Mouse (Mus musculus) limb, embryonic 11.5 days (tissue): Measurements from ENCODE around the gene Disp1. TPM values are rescaled to one million over a fixed set of nuclear protein-coding genes. Genes with fewer than 3 reads are reported as not detected.

ENCODE experiments used
- ATAC-seq: fragments of 200-750 bp; cut with Nextera tagmentation; 2 replicates; pipeline ENCODE4 v1.8.0; 2017; ENCODE audit warnings: low read depth; ENCODE audit not compliant: insufficient number of reproducible peaks, low FRiP score, low TSS enrichment
- DNase-seq: peaks from one replicate; pipeline ENCODE4 v3.0.0-alpha.2; 2015; ENCODE audit warnings: low spot score
- H3K27ac ChIP-seq: fragments of 300-500 bp; sonication (generic); replicated peaks from 2 replicates; pipeline ENCODE4 v1.5.1; 2014; ENCODE audit warnings: low read depth, mild to moderate bottlenecking, low read length
- H3K27me3 ChIP-seq: fragments of 300-500 bp; sonication (generic); 2 replicates; pipeline ENCODE4 v1.6.1; 2014; ENCODE audit warnings: mild to moderate bottlenecking, low read length, mixed read lengths; ENCODE audit not compliant: control insufficient read depth, insufficient read depth
- H3K36me3 ChIP-seq: fragments of 300-500 bp; sonication (generic); 2 replicates; pipeline ENCODE4 v1.6.1; 2014; ENCODE audit warnings: mild to moderate bottlenecking, low read length, moderate library complexity, mixed read lengths; ENCODE audit not compliant: control insufficient read depth, insufficient read depth
- H3K4me1 ChIP-seq: fragments of 300-500 bp; sonication (generic); 2 replicates; pipeline ENCODE4 v1.6.1; 2014; ENCODE audit warnings: low read length, mixed read lengths; ENCODE audit not compliant: control insufficient read depth, insufficient read depth
- H3K4me2 ChIP-seq: fragments of 300-500 bp; sonication (generic); 2 replicates; pipeline ENCODE4 v1.6.1; 2014; ENCODE audit warnings: low read depth, mild to moderate bottlenecking, moderate library complexity; ENCODE audit not compliant: severe bottlenecking
- H3K4me3 ChIP-seq: fragments of 300-500 bp; sonication (generic); 2 replicates; pipeline ENCODE4 v1.5.1; 2014; ENCODE audit warnings: low read depth, low read length
- H3K9ac ChIP-seq: fragments of 300-500 bp; sonication (generic); 2 replicates; pipeline ENCODE4 v1.6.1; 2014; ENCODE audit warnings: mild to moderate bottlenecking, low read length
- H3K9me3 ChIP-seq: fragments of 300-500 bp; sonication (generic); 2 replicates; pipeline ENCODE4 v1.6.1; 2016; ENCODE audit warnings: low read length; ENCODE audit not compliant: control insufficient read depth
- WGBS: fragments of 180-500 bp; shearing (Covaris S2); extraction: QIAGEN DNeasy Blood & Tissue Kit; methylation state at CpG from one replicate; pipeline ENCODE4 v1.1.7; 2014; 5-methylcytosine and 5-hydroxymethylcytosine counted together
- polyA plus RNA-seq: library from polyadenylated mRNA; unstranded; fragments of >200 nt; fragmentation: Nextera tagmentation; extraction: Ambion mirVana; gene quantifications from 2 replicates; pipeline ENCODE4 v1.2.1, GENCODE M21; 2014

Disp1 gene
- polyA plus RNA-seq, 1 experiment from 2014 or later: 19.3 TPM

DNA sequence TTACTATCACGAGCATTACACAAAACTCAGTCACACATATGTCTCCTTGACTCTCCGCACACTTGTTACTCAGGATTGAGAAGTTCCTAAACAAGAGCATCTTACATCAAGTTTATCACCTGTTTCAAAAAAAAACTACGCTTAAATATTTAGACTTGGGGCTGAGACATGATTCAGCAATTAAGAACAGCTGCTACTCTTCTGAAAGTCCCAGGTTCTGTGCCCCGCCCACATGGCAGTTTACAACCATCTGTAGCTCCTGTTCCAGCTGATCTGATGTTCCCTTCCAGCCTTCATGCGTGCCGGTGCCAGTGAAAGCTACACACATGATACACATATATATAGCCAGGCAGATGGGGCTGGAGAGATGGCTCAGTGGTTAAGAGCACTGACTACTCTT lies 7.5 kb downstream of the Disp1 start:
- no peak overlapping the region for H3K4me2 ChIP-seq
- DNase-seq (no peak), ATAC-seq (no peak)
- H3K9ac ChIP-seq: no peak overlapping the region
- H3K4me1 ChIP-seq: no peaks in the 10 kb centered on the region
- no peaks in the 10 kb centered on the region for H3K9me3 ChIP-seq
- no peaks in the 10 kb centered on the region for H3K27me3 ChIP-seq
- 82% methylated on average over 6 of the region's 6 CpGs for WGBS
- H3K4me3 ChIP-seq: no peak overlapping the region
- no peak overlapping the region for H3K27ac ChIP-seq
- no peaks in the 10 kb centered on the region for H3K36me3 ChIP-seq

DNA sequence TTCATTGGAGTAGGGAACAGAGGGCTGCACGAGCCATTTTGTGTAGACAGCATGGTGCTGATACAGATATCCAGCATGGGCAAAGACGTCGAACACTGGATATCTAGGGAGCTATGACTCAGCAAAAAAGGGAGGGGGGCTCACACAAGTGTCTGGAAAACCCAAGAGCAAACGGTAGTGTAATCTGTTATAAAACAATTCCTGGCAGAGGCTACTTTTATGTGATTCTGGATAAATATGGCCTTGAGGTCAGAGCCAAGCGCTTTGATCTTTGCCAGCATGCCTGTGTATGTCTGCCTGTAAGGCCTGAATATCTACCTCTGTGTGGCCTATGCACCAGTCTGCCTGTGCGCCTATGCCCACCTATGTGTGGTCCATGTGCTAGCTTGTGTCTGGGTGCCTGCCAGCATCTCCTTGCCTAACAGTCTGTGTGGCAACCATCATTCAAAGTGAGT lies 8.5 kb downstream of the Disp1 start:
- H3K36me3 ChIP-seq: no peaks in the 10 kb centered on the region
- ATAC-seq (no peak), DNase-seq (no peak)
- no peaks in the 10 kb centered on the region for H3K9me3 ChIP-seq
- H3K9ac ChIP-seq: no peak overlapping the region
- H3K27me3 ChIP-seq: no peaks in the 10 kb centered on the region
- H3K4me2 ChIP-seq: no peak overlapping the region
- H3K4me3 ChIP-seq: no peak overlapping the region
- 79% methylated on average over 6 of the region's 6 CpGs for WGBS
- no peaks in the 10 kb centered on the region for H3K4me1 ChIP-seq
- H3K27ac ChIP-seq: no peak overlapping the region

DNA sequence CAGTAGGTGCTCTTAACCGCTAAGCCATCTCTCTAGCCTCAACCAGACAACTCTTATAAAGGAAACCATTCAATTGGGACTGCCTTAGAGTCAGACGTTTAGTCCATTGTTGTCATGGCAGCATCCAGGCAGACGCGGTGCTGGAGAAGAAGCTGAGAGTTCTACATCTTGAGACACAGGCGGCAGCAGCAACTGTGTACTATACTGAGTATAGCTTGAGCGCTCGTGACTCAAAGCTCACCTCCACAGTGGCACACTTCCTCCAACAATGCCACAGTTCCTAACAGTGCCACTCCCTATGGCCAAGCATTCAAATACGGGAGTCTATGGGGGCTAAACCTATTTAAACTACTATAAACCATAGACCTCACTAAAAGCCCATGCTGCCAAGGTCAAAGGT lies 11.2 kb downstream of the Disp1 start:
- H3K9ac ChIP-seq: no peak overlapping the region
- ATAC-seq: no peak
- no peak overlapping the region for H3K27ac ChIP-seq
- no peak overlapping the region for H3K4me3 ChIP-seq
- no peaks in the 10 kb centered on the region for H3K27me3 ChIP-seq
- no peak for DNase-seq
- H3K9me3 ChIP-seq: no peaks in the 10 kb centered on the region
- no peaks in the 10 kb centered on the region for H3K4me1 ChIP-seq
- H3K4me2 ChIP-seq: no peak overlapping the region
- WGBS: 92% methylated on average over 8 of the region's 8 CpGs
- no peaks in the 10 kb centered on the region for H3K36me3 ChIP-seq

DNA sequence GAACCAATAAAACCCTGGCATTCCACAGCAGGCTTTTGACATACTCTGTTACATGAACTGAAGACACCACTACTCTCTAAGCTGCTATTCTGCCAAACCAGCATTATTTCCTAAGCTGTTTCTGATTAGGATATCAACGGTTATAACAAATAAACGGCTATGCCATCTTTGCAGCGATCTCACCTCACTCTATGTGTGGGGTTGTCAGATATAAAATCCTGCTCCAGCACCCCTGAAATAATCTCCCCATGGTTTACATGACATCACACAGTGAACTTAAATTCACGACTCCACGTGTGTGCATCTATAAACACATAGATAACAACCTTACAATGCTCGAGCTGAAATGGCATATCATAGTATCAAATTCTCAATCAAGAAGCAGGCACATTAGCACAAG lies 13.7 kb downstream of the Disp1 start:
- no peaks in the 10 kb centered on the region for H3K27me3 ChIP-seq
- H3K9me3 ChIP-seq: no peaks in the 10 kb centered on the region
- no peak overlapping the region for H3K27ac ChIP-seq
- ATAC-seq: no peak
- no peaks in the 10 kb centered on the region for H3K4me1 ChIP-seq
- 86% methylated on average over 6 of the region's 6 CpGs for WGBS
- no peak overlapping the region for H3K4me3 ChIP-seq
- H3K36me3 ChIP-seq: no peaks in the 10 kb centered on the region
- H3K4me2 ChIP-seq: no peak overlapping the region
- no peak for DNase-seq
- H3K9ac ChIP-seq: no peak overlapping the region

DNA sequence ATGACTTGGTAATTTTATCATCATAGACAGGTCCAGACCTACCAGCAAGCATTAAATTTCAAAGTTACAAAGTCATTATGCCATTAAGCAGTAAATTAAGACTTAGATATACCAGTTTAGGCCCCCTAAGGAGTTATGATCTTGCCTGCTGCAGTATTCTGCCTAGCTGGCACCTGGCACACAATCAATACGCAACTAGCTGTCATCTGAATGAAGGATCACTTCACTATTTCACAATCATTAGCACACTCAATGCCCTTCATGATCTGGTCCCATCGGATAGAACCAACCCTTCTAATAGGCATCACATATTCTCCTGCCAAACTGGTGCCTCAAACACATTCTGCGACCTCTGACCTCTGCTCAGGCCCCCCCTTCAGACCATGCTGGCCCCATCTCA lies 14.2 kb downstream of the Disp1 start:
- Histone ChIP-seq H3K27ac (no peak overlapping the region), H3K9ac (no peak overlapping the region), H3K9me3 (no peaks in the 10 kb centered on the region), H3K4me1 (no peaks in the 10 kb centered on the region), H3K36me3 (no peaks in the 10 kb centered on the region), H3K4me2 (no peak overlapping the region), H3K4me3 (no peak overlapping the region), H3K27me3 (no peaks in the 10 kb centered on the region)
- no peak for DNase-seq
- ATAC-seq: no peak
- WGBS: 76% methylated on average over 3 of the region's 3 CpGs

DNA sequence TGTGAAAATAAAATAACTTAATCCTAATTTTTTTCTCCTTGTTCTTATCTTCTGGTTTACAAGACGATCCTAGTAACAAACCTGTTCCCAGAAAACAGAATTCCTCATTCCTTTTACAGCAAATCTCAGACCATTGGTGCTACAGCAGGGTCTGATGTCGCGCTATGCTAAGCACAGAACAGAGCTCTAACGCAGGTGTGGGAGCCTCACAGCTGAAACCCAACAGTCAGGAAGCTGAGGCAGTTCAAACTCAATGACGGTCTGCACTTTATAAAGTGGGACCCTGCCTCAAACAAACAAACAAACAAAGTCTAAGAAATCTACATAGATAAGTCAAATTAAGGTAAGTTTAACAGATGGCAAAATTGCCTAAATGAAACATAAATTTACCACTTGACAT lies 20.4 kb downstream of the Disp1 start:
- H3K9me3 ChIP-seq: no peaks in the 10 kb centered on the region
- WGBS: 87% methylated on average over 5 of the region's 5 CpGs
- ATAC-seq (no peak), DNase-seq (no peak)
- no peak overlapping the region for H3K4me3 ChIP-seq
- H3K27me3 ChIP-seq: no peaks in the 10 kb centered on the region
- no peak overlapping the region for H3K4me2 ChIP-seq
- no peak overlapping the region for H3K9ac ChIP-seq
- H3K4me1 ChIP-seq: no peaks in the 10 kb centered on the region
- H3K27ac ChIP-seq: no peak overlapping the region
- H3K36me3 ChIP-seq: no peaks in the 10 kb centered on the region

DNA sequence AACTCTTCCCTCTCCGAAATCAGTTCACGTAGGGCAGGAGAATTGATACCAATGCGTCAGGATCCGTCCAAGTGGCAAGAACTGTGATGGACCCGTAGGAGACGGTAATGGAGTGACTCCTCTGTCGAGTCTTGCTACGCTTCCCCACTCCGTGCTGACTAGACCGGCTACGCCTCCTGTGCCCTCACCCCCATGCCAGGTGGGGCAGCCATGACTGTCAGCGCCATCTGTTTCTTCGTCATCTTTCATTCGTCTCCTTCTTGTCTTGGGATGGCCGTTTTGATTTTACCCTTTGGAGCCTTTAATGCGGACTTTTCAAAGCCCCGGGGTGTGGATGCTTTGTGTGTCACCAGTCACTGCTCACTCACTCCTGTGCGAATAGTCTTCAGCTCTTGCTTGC lies 26.6 kb downstream of the Disp1 start:
- no peak for ATAC-seq
- WGBS: 89% methylated on average over 18 of the region's 18 CpGs
- no peaks in the 10 kb centered on the region for H3K27me3 ChIP-seq
- no peak overlapping the region for H3K9ac ChIP-seq
- H3K27ac ChIP-seq: 0 out of 2 replicates have a peak overlapping the region, but pooled peaks have one; percentile 15
- no peak overlapping the region for H3K4me3 ChIP-seq
- H3K9me3 ChIP-seq: no peaks in the 10 kb centered on the region
- H3K4me1 ChIP-seq: peaks cover 25% of the 10 kb centered on the region
- no peaks in the 10 kb centered on the region for H3K36me3 ChIP-seq
- DNase-seq: no peak
- no peak overlapping the region for H3K4me2 ChIP-seq

DNA sequence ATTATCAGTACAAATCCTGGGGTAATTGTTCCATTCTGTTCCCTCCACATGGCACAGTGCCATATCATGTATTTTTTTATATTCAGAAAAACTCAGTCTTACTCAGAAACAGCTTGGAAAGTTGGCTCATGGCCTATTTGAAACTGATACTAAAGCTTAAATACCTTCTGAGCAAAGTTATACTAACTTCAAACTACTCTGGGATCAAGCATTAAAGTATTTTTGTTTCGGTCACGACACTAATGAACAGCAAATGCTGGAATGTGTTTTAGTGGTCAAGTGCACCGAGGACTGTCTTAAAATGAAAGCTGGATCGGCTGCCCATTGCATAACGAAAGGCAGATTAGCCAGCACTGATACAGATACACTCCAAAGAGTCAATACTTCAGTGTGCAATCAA lies 27.2 kb downstream of the Disp1 start:
- DNase-seq (no peak), ATAC-seq (no peak)
- H3K4me3 ChIP-seq: no peak overlapping the region
- H3K36me3 ChIP-seq: no peaks in the 10 kb centered on the region
- peaks cover 31% of the 10 kb centered on the region for H3K4me1 ChIP-seq
- no peak overlapping the region for H3K27ac ChIP-seq
- H3K9me3 ChIP-seq: no peaks in the 10 kb centered on the region
- H3K9ac ChIP-seq: no peak overlapping the region
- H3K4me2 ChIP-seq: no peak overlapping the region
- H3K27me3 ChIP-seq: no peaks in the 10 kb centered on the region
- 27% methylated on average over 5 of the region's 5 CpGs for WGBS

DNA sequence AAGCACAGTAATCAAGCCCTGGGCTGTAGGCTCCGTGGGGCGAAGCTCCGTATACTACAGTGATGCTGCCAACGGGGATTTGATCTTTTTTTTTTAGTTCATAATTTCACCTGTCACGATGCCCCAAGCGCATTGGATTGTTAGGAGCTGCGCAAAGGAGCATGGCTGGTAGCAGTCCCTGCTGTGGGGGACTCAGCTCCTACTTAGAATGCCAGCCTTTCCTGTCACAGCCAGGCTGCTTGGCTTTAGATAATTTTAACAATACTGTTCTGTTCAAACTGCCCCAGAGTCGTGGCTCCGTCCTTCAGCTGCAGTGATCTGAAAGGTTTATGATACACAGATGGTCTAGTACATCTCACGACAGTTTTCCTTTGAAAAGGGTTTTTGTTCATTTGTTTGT lies 29.9 kb downstream of the Disp1 start:
- no peak overlapping the region for H3K4me2 ChIP-seq
- 45% methylated on average over 10 of the region's 10 CpGs for WGBS
- no peak for DNase-seq
- peaks cover 55% of the 10 kb centered on the region for H3K4me1 ChIP-seq
- H3K27ac ChIP-seq: 0 out of 2 replicates have a peak overlapping the region, but pooled peaks have one; percentile 0
- ATAC-seq: no peak
- no peaks in the 10 kb centered on the region for H3K9me3 ChIP-seq
- no peak overlapping the region for H3K9ac ChIP-seq
- H3K4me3 ChIP-seq: no peak overlapping the region
- no peaks in the 10 kb centered on the region for H3K27me3 ChIP-seq
- no peaks in the 10 kb centered on the region for H3K36me3 ChIP-seq
